Mouse (Mus musculus) spleen, adult 12 weeks (tissue): ENCODE results near the gene Asic5.

ENCODE experiments used
- DNase-seq: peaks from one replicate; pipeline ENCODE4 v3.0.0; 2022; ENCODE audit warnings: low spot score

The Asic5 gene

DNA sequence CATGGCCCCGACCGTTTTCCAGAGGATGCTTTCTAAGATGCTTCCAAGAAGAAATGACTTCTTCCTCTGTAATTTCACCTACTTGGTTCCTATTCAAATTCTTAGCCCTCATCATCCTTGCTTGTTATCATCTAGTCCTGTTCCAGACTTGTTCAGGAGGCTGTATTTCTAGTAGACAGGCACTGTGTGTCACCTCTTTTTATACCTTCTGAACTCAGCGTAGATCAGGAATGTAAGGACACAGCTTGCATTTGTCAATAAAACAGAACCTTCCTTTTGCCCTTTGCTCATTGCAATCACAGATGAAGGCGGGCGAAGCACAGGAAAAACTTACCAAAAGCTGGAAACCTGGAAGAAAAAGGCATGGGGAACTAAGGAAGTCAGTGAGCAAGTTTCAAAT lies at the start of gene Asic5:
TSS of gene Asic5 (plus strand) at position 301 of the 400 bp plus-strand sequence.
- DNase-seq = no peak

DNA sequence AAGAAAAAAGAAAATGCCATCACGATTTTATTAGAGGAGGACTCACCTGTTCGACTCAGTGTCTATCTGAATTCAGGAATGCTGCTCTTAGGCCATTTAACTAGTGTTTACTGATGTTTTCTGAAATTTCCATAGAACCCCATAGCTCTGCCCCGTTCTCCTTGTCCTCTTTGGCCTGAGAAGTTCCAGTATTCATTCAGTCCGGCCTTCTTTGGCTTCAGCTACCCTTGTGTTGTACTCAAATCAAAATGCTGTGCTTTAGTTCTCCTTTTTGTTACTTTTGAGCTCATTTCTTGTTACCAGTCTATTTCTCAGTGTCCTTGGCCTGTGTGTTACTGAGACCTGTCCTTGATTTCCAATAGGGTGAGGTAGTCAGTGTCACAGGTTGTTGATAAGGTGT lies 48.7 kb upstream of the Asic5 start:
- DNase-seq = no peak

DNA sequence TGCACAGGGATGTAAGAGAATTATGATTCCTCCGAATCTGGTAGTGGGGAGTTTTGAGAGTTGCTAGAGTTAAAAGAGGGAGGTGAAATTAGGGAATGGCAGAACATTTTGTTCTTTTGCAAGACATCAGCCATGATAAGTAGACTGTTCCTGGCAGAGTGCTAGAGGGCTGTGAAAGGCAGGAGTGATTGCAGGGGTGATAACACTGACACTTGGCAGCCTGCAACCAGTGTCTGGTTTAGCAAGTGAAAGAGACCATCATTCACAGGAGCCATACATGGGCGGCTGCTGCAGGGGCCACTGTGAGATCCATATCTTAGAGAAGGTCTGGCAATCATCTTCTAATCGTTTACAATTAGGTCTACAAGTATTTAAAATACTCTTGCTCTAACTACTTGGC lies 43.2 kb upstream of the Asic5 start:
- DNase-seq = no peak

DNA sequence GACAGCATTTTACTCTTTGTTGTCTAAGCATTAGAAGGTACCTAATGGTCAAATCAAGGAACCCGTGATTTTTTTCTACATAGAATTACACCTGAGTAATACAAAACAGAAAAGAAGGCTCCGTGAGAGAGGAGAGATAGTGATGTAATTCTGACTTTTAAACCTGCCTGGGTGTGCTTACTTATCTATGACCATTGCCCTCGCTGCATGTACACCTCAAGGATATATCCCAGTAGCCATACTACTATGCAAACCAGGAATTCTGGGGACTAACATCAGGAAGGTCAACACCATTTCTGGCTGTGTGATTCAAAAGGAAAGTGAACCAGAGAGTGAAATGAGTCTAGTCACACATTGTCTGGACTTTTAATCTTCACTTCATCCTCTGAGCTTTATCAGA lies 39.7 kb upstream of the Asic5 start:
- no peak for DNase-seq

DNA sequence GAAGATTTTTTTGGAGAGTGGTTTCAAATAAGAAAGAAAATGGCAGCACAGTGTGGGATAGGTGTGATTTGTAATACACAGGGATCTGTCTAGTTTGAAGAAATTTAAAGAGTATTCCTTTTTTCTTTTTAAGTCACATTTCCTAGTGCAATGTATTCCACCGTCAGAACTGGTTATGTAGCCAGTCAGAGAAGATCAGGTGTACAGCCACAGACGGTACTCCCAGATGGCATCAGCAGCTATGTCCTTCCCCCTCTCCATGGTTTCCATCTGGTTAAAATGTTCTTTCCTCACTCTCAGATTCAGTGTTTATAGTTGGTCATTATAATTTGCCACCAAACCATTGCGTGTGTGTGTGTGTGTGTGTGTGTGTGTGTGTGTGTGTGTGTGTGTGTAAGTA lies 39.0 kb upstream of the Asic5 start:
- DNase-seq = no peak

GRCm38 (mm10) chr3:81944851-81945393 lies 37.2 kb upstream of the Asic5 start:
- no peak for DNase-seq

DNA sequence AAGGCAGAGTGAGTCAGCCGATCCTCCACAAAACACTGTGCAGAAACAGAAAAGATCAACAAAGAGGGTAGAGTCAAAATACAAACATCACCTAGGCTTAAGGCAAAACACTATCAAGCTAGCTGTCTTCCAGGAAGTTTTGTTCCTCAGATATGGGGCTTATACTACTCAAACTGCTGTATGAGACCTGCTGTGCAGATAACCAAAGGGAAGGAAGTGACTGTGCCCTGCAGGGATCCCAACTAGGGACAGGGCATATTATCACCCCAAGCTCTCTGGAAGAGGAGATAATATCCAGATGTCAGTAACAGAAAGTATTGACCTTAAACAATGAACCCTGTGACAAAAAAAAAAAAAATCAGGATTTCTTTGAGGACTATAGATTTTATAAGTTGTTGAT lies 33.0 kb upstream of the Asic5 start:
- no peak for DNase-seq

DNA sequence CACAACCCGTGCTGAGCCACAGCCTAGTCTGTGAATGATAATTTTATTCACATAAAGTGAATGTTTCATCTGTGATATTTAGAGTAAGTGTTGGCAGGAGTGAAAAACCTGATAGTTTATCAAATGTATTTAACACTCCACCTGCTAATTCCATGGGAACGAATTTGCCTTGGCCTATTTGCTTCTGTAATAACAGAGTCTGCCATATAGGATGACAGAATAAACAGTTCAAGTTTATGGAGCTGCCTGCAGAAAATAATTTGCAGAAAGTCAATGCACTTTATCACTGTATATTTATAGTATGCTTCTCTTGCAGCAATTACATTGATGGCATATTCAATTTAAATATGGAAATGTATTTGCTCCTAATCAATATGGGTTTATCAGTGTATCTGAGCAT lies 30.3 kb upstream of the Asic5 start:
- DNase-seq = no peak

DNA sequence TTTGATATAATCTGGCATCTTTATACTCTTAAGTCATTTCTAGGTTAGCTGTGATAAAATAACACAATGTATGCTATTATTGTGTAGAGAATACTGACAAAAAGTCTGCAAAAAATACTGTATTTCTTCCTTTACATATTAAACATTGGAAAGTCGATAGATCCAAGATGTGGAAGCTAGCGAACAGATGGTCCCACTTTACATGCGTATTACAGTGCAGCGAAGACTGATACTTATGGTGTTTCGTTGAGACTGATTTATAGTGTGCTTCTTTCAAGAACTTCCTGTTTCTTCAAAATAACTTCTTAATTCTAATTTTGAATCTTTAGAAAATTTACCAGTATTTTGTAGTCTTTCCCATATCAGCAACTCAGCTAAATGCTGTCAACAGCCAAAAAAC lies 24.6 kb upstream of the Asic5 start:
- DNase-seq = no peak

DNA sequence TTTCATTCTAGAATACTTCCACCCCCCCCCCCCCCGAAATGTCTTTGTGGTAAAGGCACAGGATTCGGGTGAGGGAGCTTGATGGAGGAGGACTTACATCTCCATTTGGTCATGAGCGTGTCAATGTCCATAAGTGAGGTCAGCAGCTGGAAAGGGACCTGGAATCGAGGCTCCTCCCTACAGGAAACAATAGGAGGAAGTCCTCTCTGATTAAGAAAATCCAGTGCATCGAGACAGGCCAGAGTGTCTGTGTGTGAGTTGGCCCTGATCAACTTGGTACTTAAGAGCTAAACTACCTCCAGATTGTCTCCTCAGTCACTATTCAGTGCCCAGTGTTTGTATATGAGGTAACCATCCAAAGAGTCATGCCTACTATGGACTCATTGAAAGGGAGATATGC lies 20.8 kb upstream of the Asic5 start:
- no peak for DNase-seq

- no peak for DNase-seq
Measured at GRCm38 (mm10) chr3:81963768-81964167, 18.3 kb upstream of the Asic5 start.

DNA sequence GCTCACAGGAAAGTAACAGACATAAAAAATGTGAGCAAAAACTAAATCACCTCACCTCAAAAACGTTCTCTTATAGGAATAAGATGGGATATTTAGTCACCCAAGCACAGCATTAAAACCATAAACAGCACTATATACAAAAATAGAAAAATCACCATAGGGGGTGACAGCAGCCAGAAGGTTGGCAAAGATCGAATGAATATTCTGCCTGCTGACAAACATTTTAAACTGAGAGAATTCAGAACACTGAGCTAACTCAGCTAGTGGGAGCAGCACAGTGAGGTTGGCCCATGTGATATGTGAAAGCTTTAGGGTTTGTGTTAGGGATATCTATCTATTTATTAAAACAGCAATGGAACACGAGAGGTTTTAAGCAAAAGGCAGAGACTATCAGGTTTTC lies 17.5 kb upstream of the Asic5 start:
- DNase-seq = no peak

- no peak for DNase-seq
Measured at GRCm38 (mm10) chr3:81975607-81976006, 6.5 kb upstream of the Asic5 start.

DNA sequence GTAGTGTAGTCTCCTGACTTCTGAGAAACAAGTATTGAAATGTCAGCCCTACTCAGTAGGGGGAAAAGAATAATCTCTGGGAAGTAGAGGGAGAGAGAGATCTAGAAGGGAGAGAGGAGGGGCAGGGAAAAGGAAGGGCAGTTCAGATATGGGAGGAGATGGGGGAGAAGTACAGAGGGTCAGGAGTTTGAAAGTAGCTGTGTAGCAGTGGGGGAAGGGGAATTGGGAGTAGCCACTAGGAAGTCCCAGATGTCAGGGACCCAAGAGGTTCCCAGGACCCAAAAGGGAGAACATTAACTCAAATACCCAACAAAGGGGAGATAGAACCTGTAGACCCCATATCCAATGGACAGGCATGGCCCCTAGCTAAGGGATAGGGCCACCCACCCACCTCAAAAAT lies 6.0 kb upstream of the Asic5 start, which contains the start of gene Tdo2:
TSS of gene Tdo2 (minus strand) at position 101 of the 400 bp plus-strand sequence.
- no peak for DNase-seq

GRCm38 (mm10) chr3:81981576-81981975 lies 514 bp upstream of the Asic5 start:
- no peak for DNase-seq

DNA sequence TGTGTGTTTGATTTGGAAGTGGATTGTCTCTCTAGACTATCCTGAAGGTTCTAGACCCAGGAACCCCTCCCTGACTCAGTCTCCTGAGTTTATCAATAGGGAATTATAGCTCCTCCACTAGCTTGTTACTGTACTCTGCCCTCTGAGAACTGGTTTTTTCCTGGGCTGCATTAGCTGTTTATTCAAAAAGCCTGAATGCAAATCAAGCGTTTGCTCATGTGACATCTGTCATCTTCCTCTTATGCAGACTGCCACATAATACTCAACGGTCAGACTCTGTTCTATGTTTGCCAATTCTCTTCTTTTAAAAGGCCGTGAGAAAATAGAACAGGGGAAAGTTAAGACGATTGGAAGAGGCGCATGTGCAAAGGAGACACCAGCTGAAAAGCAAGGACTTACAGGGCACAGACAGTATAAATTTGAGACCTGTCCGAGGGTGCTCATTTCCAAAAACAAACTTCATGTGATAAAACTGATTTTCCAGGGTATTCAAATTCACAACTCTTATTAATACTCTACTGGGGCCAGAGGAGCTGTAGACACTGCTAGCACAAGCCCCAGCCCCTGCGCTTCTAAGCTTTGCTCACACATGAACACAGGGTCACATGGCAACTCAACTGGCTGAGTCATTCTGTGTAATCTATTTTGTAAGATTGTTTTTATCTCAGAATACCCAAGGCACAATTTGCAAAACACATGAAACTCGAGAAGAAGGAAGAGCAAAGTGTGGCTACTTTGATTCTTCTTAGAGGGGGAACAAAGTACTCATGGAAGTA lies 1.2 kb downstream of the Asic5 start:
- DNase-seq = no peak

- DNase-seq = no peak
Measured at GRCm38 (mm10) chr3:81985100-81985499, 3.0 kb downstream of the Asic5 start.

DNA sequence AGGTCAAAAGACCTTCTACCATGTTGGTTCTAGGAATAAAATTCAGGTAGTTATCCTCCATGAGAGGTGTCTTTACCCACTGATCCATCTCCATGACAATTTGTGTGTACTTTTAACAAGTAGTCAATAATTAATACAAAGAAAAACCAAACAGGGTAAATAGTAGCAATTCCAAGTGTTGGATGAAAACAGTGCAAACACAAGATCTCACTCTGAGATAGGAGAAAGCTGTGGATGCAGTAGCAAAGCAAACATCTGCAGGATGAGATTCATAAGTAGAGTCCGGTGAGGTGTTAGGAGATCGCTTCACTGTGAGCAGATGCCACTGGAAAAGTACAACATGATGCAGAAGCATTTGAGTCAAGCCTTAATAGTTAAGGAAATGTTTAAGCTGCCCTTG lies 4.0 kb downstream of the Asic5 start:
- DNase-seq = no peak

GRCm38 (mm10) chr3:81987628-81988027 lies 5.5 kb downstream of the Asic5 start:
- DNase-seq = no peak

DNA sequence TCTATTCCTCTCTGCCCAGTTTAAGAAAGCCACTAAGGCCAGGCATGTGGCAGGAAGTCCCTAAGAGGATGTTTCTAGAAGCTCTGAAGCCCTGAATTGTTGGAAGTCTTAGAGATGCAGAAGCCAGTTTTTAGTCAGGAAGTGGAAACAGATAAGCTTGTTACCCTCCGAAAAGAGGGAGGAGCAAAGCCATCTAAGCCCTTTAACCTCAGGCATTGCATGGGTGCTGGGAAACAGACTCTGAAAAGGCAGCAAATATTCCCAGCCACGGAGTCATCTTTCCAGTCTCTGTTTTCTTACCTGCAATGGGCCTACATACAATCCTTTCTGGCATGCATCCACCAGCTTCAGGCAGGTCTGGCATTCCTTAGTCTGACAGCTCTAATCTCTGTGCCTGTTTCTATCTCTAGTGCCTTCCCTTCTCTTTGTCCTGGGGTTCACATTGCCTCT lies 7.6 kb downstream of the Asic5 start:
- DNase-seq = no peak

DNA sequence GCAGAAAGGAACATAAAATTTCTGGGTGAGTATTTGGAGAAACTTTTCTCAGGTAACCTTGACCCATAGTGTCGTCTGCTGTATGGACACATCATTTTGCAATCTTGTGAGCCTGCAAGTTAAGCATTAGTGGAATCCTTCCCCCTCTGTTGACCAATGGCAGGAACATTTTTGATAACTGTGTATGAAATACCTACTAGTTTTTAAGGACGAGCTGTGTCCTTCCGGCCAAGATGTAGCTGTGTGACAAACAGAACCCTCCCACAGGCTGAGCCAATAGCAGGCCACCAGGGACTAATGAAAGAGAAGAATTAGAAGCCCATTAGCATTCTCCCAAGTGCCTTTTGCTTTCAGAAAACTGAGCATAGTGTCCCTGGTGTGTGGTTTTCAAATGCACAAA lies 8.4 kb downstream of the Asic5 start:
- no peak for DNase-seq

- no peak for DNase-seq
Measured at GRCm38 (mm10) chr3:81995371-81995770, 13.3 kb downstream of the Asic5 start.

- no peak for DNase-seq
Measured at GRCm38 (mm10) chr3:81995988-81996387, 13.9 kb downstream of the Asic5 start.

GRCm38 (mm10) chr3:82007002-82007401 lies 24.9 kb downstream of the Asic5 start:
- DNase-seq = no peak
